In the genomic region with DNA sequence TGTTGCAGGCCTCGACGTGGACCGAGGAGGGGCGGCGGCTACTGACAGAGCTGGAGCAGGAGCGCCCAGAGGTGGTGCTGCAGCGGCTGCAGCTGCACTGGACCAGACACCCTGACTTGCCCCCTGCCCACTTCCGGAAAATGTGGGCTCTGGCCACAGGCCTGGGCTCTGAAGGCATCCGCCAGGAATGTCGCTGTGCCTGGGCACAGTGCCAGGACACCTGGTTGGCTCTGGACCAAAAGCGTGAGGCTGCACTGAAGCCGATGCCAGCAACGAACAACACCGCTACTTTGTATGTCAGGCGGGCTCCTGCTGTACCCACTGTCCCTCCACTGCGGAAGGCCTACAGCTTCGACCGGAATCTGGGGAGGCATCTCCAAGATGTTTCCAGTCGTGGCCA, we compare ENCODE assay signal across 8 mouse cellular contexts. TPM values are rescaled to one million over a fixed set of nuclear protein-coding genes. Genes with fewer than 3 reads are reported as not detected.
DNase-seq lines count a peak whose midpoint lies in the region; ATAC-seq lines count a peak whose summit lies in the region.

No protein-coding gene starts in this region.

- H3K4me1 ChIP-seq in heart, embryonic 12.5 days (replicated peaks) = peaks cover 13% of the 10 kb centered on the region
- peaks cover 23% of the 10 kb centered on the region for H3K4me1 ChIP-seq in embryonic facial prominence, embryonic 15.5 days
- peaks cover 18% of the 10 kb centered on the region for H3K4me1 ChIP-seq in limb, embryonic 10.5 days

- 42% methylated on average over 19 of the region's 19 CpGs for WGBS in heart, embryonic 12.5 days
- 49% methylated on average over 19 of the region's 19 CpGs for WGBS in embryonic facial prominence, embryonic 15.5 days
- WGBS in limb, embryonic 10.5 days = 84% methylated on average over 19 of the region's 19 CpGs

- intact Hi-C loops in heart, postnatal 25 days (cut with DNase I) = no loop called here

- H3K9me3 ChIP-seq in heart, embryonic 12.5 days (replicated peaks) = 0 out of 2 replicates have a peak, but pooled peaks cover 5% of the 10 kb centered on the region
- no peaks in the 10 kb centered on the region for H3K9me3 ChIP-seq in embryonic facial prominence, embryonic 15.5 days (replicated peaks)
- no peaks in the 10 kb centered on the region for H3K9me3 ChIP-seq in limb, embryonic 10.5 days (replicated peaks)

- H3K4me3 ChIP-seq in heart, embryonic 12.5 days = no peak overlapping the region
- H3K4me3 ChIP-seq in embryonic facial prominence, embryonic 15.5 days (replicated peaks) = no peak overlapping the region
- H3K4me3 ChIP-seq in limb, embryonic 10.5 days = no peak overlapping the region

- 0 out of 2 replicates have a peak overlapping the region, but pooled peaks have one; percentile 17 for H3K9ac ChIP-seq in heart, embryonic 12.5 days
- H3K9ac ChIP-seq in embryonic facial prominence, embryonic 15.5 days = no peak overlapping the region

- peaks cover 13% of the 10 kb centered on the region; the same call in 1 of the 2 replicates for H3K27me3 ChIP-seq in heart, embryonic 12.5 days (replicated peaks)
- H3K27me3 ChIP-seq in embryonic facial prominence, embryonic 15.5 days = no peaks in the 10 kb centered on the region
- 0 out of 2 replicates have a peak, but pooled peaks cover under 1% of the 10 kb centered on the region for H3K27me3 ChIP-seq in limb, embryonic 10.5 days (ENCODE audit: low read depth, poor library complexity, severe bottlenecking)

- peak overlapping the region; percentile 8; the same call in 1 of the 2 replicates for H3K4me2 ChIP-seq in heart, embryonic 12.5 days
- no peak overlapping the region for H3K4me2 ChIP-seq in embryonic facial prominence, embryonic 15.5 days (replicated peaks)

- no peak for DNase-seq in heart, postnatal 25 days (ENCODE audit: low spot score)
- peak; percentile 72 for DNase-seq in MN1 (ENCODE audit: low spot score)
- DNase-seq in limb, embryonic 10.5 days (ENCODE audit: low spot score) = no peak
- peak; percentile 49 for DNase-seq in urinary bladder, adult 2 months (ENCODE audit: low spot score)
- no peak for DNase-seq in left cerebral cortex, adult 18-20 months (ENCODE audit: low spot score in 2 of 2)

- no peak overlapping the region for H3K27ac ChIP-seq in heart, embryonic 12.5 days (ENCODE audit: poor library complexity, severe bottlenecking)
- H3K27ac ChIP-seq in embryonic facial prominence, embryonic 15.5 days (replicated peaks) = 0 out of 2 replicates have a peak overlapping the region, but pooled peaks have one; percentile 11
- peak overlapping the region; percentile 15; the same call in 1 of the 2 replicates for H3K27ac ChIP-seq in limb, embryonic 10.5 days

- H3K36me3 ChIP-seq in heart, embryonic 12.5 days = no peaks in the 10 kb centered on the region
- no peaks in the 10 kb centered on the region for H3K36me3 ChIP-seq in embryonic facial prominence, embryonic 15.5 days
- no peaks in the 10 kb centered on the region for H3K36me3 ChIP-seq in limb, embryonic 10.5 days

- peak; percentile 41; the same call in 1 of the 2 replicates for ATAC-seq in heart, embryonic 12.5 days (ENCODE audit: insufficient number of reproducible peaks, low FRiP score)
- ATAC-seq in embryonic facial prominence, embryonic 15.5 days (ENCODE audit: insufficient number of reproducible peaks, low FRiP score, low TSS enrichment, low read depth) = 0 out of 2 replicates have a peak, but pooled peaks have one; percentile 35
- ATAC-seq in megakaryocyte-erythroid progenitor cell, adult 5-6 weeks (replicated peaks; ENCODE audit: low FRiP score, low TSS enrichment, poor library complexity, severe bottlenecking) = no peak

RNA-seq across cellular contexts. Expression of gene Plekhg4, which starts 5.6 kb away (rescaled TPM):
- 0.23 TPM in 1 of 2 replicates, not detected in the other for polyA plus RNA-seq in heart, embryonic 12.5 days (2016; fragmentation: Nextera tagmentation; extraction: Ambion mirVana)
- not detected for total RNA-seq in heart, postnatal 25 days (2021)
- 0.25 and 0.45 TPM in 2 replicates for polyA plus RNA-seq in embryonic facial prominence, embryonic 15.5 days (2015; fragmentation: Nextera tagmentation; extraction: Ambion mirVana)
- 0.28 and 0.74 TPM in 2 replicates for polyA plus RNA-seq in limb, embryonic 10.5 days (2016; fragmentation: Nextera tagmentation; extraction: Ambion mirVana)
- 0.25 and 0.50 TPM in 2 replicates for polyA plus RNA-seq in urinary bladder, adult 2 months (2012; rRNA removed)
- 1 to 10 TPM; 2.1 to 2.2 TPM for total RNA-seq in left cerebral cortex, adult 18-20 months (2021)
- not detected in 2 replicates for total RNA-seq in megakaryocyte-erythroid progenitor cell, adult 5-6 weeks (2014; fragmentation: Nextera tagmentation)
- not detected in 2 replicates for total RNA-seq in megakaryocyte-erythroid progenitor cell, adult 5-6 weeks (2017)

RNA-seq across cellular contexts. Expression of gene Slc9a5, which starts 30.0 kb away (rescaled TPM):
- polyA plus RNA-seq in heart, embryonic 12.5 days (2016; fragmentation: Nextera tagmentation; extraction: Ambion mirVana) = 1.6 and 2.0 TPM in 2 replicates
- under 1 TPM; 0.29 to 0.56 TPM for total RNA-seq in heart, postnatal 25 days (2021)
- polyA plus RNA-seq in embryonic facial prominence, embryonic 15.5 days (2015; fragmentation: Nextera tagmentation; extraction: Ambion mirVana) = 2.6 and 3.4 TPM in 2 replicates
- 4.5 and 6.3 TPM in 2 replicates for polyA plus RNA-seq in limb, embryonic 10.5 days (2016; fragmentation: Nextera tagmentation; extraction: Ambion mirVana)
- polyA plus RNA-seq in urinary bladder, adult 2 months (2012; rRNA removed) = 2.6 and 3.4 TPM in 2 replicates
- total RNA-seq in left cerebral cortex, adult 18-20 months (2021) = 10 to 100 TPM; 31.1 to 35.6 TPM
- total RNA-seq in megakaryocyte-erythroid progenitor cell, adult 5-6 weeks (2014; fragmentation: Nextera tagmentation) = 0.22 TPM in 1 of 2 replicates, not detected in the other
- 0.04 TPM in 1 of 2 replicates, not detected in the other for total RNA-seq in megakaryocyte-erythroid progenitor cell, adult 5-6 weeks (2017)

RNA-seq across cellular contexts. Expression of gene Fhod1, which starts 30.9 kb away (rescaled TPM):
- 1.6 and 2.0 TPM in 2 replicates for polyA plus RNA-seq in heart, embryonic 12.5 days (2016; fragmentation: Nextera tagmentation; extraction: Ambion mirVana)
- 1 to 10 TPM; 6.1 to 7.2 TPM for total RNA-seq in heart, postnatal 25 days (2021)
- polyA plus RNA-seq in embryonic facial prominence, embryonic 15.5 days (2015; fragmentation: Nextera tagmentation; extraction: Ambion mirVana) = 2.0 and 2.6 TPM in 2 replicates
- polyA plus RNA-seq in limb, embryonic 10.5 days (2016; fragmentation: Nextera tagmentation; extraction: Ambion mirVana) = 2.2 TPM in 2 replicates
- polyA plus RNA-seq in urinary bladder, adult 2 months (2012; rRNA removed) = 17.0 and 18.4 TPM in 2 replicates
- 1 to 10 TPM; 3.1 to 3.3 TPM for total RNA-seq in left cerebral cortex, adult 18-20 months (2021)
- 7.0 and 9.1 TPM in 2 replicates for total RNA-seq in megakaryocyte-erythroid progenitor cell, adult 5-6 weeks (2014; fragmentation: Nextera tagmentation)
- total RNA-seq in megakaryocyte-erythroid progenitor cell, adult 5-6 weeks (2017) = 0.99 and 8.2 TPM in 2 replicates

RNA-seq across cellular contexts. Expression of gene Kctd19, which starts 34.6 kb away (rescaled TPM):
- polyA plus RNA-seq in heart, embryonic 12.5 days (2016; fragmentation: Nextera tagmentation; extraction: Ambion mirVana) = not detected in 2 replicates
- total RNA-seq in heart, postnatal 25 days (2021) = under 1 TPM in 1 of 2 experiments, not detected in 1; 0.44 TPM
- polyA plus RNA-seq in embryonic facial prominence, embryonic 15.5 days (2015; fragmentation: Nextera tagmentation; extraction: Ambion mirVana) = 0.05 TPM in 1 of 2 replicates, not detected in the other
- polyA plus RNA-seq in limb, embryonic 10.5 days (2016; fragmentation: Nextera tagmentation; extraction: Ambion mirVana) = not detected in 2 replicates
- 0.06 and 0.10 TPM in 2 replicates for polyA plus RNA-seq in urinary bladder, adult 2 months (2012; rRNA removed)
- not detected for total RNA-seq in left cerebral cortex, adult 18-20 months (2021)
- not detected in 2 replicates for total RNA-seq in megakaryocyte-erythroid progenitor cell, adult 5-6 weeks (2014; fragmentation: Nextera tagmentation)
- not detected in 2 replicates for total RNA-seq in megakaryocyte-erythroid progenitor cell, adult 5-6 weeks (2017)

RNA-seq across cellular contexts. Expression of gene Lrrc36, which starts 34.7 kb away (rescaled TPM):
- 0.13 TPM in 1 of 2 replicates, not detected in the other for polyA plus RNA-seq in heart, embryonic 12.5 days (2016; fragmentation: Nextera tagmentation; extraction: Ambion mirVana)
- under 1 TPM; 0.42 to 0.73 TPM for total RNA-seq in heart, postnatal 25 days (2021)
- polyA plus RNA-seq in embryonic facial prominence, embryonic 15.5 days (2015; fragmentation: Nextera tagmentation; extraction: Ambion mirVana) = 1.1 and 2.6 TPM in 2 replicates
- not detected in 2 replicates for polyA plus RNA-seq in limb, embryonic 10.5 days (2016; fragmentation: Nextera tagmentation; extraction: Ambion mirVana)
- polyA plus RNA-seq in urinary bladder, adult 2 months (2012; rRNA removed) = 0.48 and 0.53 TPM in 2 replicates
- under 1 TPM; 0.19 to 0.42 TPM for total RNA-seq in left cerebral cortex, adult 18-20 months (2021)
- total RNA-seq in megakaryocyte-erythroid progenitor cell, adult 5-6 weeks (2014; fragmentation: Nextera tagmentation) = 0.61 and 1.5 TPM in 2 replicates
- 0.46 TPM in 1 of 2 replicates, not detected in the other for total RNA-seq in megakaryocyte-erythroid progenitor cell, adult 5-6 weeks (2017)

Comparison
In these comparisons a context has a peak if more than half of its experiments do, and no peak if none do; other contexts are left out.
1. DNase-seq: peak in MN1 (single experiment) and urinary bladder, adult 2 months (single experiment); none in heart, postnatal 25 days (single experiment), limb, embryonic 10.5 days (single experiment) and left cerebral cortex, adult 18-20 months (0 of 2).